Mouse (Mus musculus): Measurements from ENCODE around the gene March9. TPM values are rescaled to one million over a fixed set of nuclear protein-coding genes. Genes with fewer than 3 reads are reported as not detected.
"Not testable (repeated sequence)": the region's sequence is repeated elsewhere in the genome, so short reads cannot be mapped to it uniquely, and the experiment has no call there.

Gene March9
- polyA plus RNA-seq, 2 experiments = 0.07 TPM; not detected in 1

- H3K27me3 ChIP-seq (ENCODE audit: control insufficient read depth, insufficient read depth, low read length) = peaks cover 44% of the 10 kb centered on the region
- H3K9ac ChIP-seq (replicated peaks) = peak within 1 kb of the TSS; percentile 77
- peak within 1 kb of the TSS; percentile 79 to 89 for H3K4me3 ChIP-seq (ENCODE audit: insufficient read depth in 1 of 2, low read depth in 2 of 2, low read length in 2 of 2)
- ATAC-seq (ENCODE audit: insufficient read depth) = peak; percentile 90
- peaks cover 31% of the 10 kb centered on the region for H3K36me3 ChIP-seq (replicated peaks; ENCODE audit: control insufficient read depth, insufficient read depth, low read depth)
- peak; percentile 92 to 94 (median 94) for DNase-seq (ENCODE audit: low read depth in 3 of 3, low spot score in 3 of 3)
- peaks cover 8 to 14% of the 10 kb centered on the region in 2 experiments; a peak in 3 of 4 replicates for H3K4me1 ChIP-seq (replicated peaks; ENCODE audit: control insufficient read depth in 2 of 2, insufficient read depth in 2 of 2, low read length in 1 of 2)
- no peak for TF ChIP-seq EP300 (IDR thresholded peaks at IDR 0.05; ENCODE audit: low read depth)
- no peak for TF ChIP-seq CTCF (IDR thresholded peaks at IDR 0.05; ENCODE audit: low read depth)
- H3K27ac ChIP-seq = peak within 1 kb of the TSS; percentile 52
- no peaks in the 10 kb centered on the region for H3K9me3 ChIP-seq (ENCODE audit: control insufficient read depth, low read length)
- under 1% methylated on average over 46 of the region's 46 CpGs for WGBS (ENCODE audit: insufficient replicate concordance)
- H3K4me2 ChIP-seq (ENCODE audit: low read depth) = peak within 1 kb of the TSS; percentile 93
Observed at GRCm38 (mm10) chr10:127063239-127063872, 3.4 kb upstream of the March9 start, which contains the start of gene Cdk4. Gene Cdk4, plus strand, starts transcription at chr10:127063534.

GRCm38 (mm10) chr10:127062503-127062902 is 2.5 kb upstream of the March9 start:
- peaks cover 27% of the 10 kb centered on the region for H3K36me3 ChIP-seq (replicated peaks; ENCODE audit: control insufficient read depth, insufficient read depth, low read depth)
- DNase-seq (ENCODE audit: low read depth in 3 of 3, low spot score in 3 of 3) (no peak), ATAC-seq (ENCODE audit: insufficient read depth) (no peak)
- peaks cover 51% of the 10 kb centered on the region for H3K27me3 ChIP-seq (ENCODE audit: control insufficient read depth, insufficient read depth, low read length)
- peak overlapping the region in 1 of 2 experiments; percentile 79; a peak in 1 of 4 replicates for H3K4me3 ChIP-seq (ENCODE audit: insufficient read depth in 1 of 2, low read depth in 2 of 2, low read length in 2 of 2)
- H3K27ac ChIP-seq = no peak overlapping the region
- H3K9me3 ChIP-seq (ENCODE audit: control insufficient read depth, low read length) = no peaks in the 10 kb centered on the region
- no peak overlapping the region for H3K9ac ChIP-seq (replicated peaks)
- WGBS (ENCODE audit: insufficient replicate concordance) = 49% methylated on average over 5 of the region's 5 CpGs
- peak overlapping the region; percentile 93 for H3K4me2 ChIP-seq (ENCODE audit: low read depth)
- no peak for TF ChIP-seq EP300 (IDR thresholded peaks at IDR 0.05; ENCODE audit: low read depth)
- TF ChIP-seq CTCF (IDR thresholded peaks at IDR 0.05; ENCODE audit: low read depth) = no peak
- H3K4me1 ChIP-seq (replicated peaks; ENCODE audit: control insufficient read depth in 2 of 2, insufficient read depth in 2 of 2, low read length in 1 of 2) = peaks cover 8 to 13% of the 10 kb centered on the region in 2 experiments; a peak in 3 of 4 replicates

- H3K4me2 ChIP-seq (ENCODE audit: low read depth); H3K9me3 ChIP-seq (ENCODE audit: control insufficient read depth, low read length); H3K9ac ChIP-seq (replicated peaks); DNase-seq (ENCODE audit: low read depth in 3 of 3, low spot score in 3 of 3); H3K4me3 ChIP-seq (ENCODE audit: insufficient read depth in 1 of 2, low read depth in 2 of 2, low read length in 2 of 2); H3K27ac ChIP-seq; ATAC-seq (ENCODE audit: insufficient read depth): not testable (repeated sequence)
- peaks cover 54% of the 10 kb centered on the region for H3K27me3 ChIP-seq (ENCODE audit: control insufficient read depth, insufficient read depth, low read length)
- H3K4me1 ChIP-seq (replicated peaks; ENCODE audit: control insufficient read depth in 2 of 2, insufficient read depth in 2 of 2, low read length in 1 of 2) = peaks cover 8 to 13% of the 10 kb centered on the region in 2 experiments; a peak in 3 of 4 replicates
- peaks cover 24% of the 10 kb centered on the region for H3K36me3 ChIP-seq (replicated peaks; ENCODE audit: control insufficient read depth, insufficient read depth, low read depth)
- WGBS (ENCODE audit: insufficient replicate concordance) = 57% methylated on average over 4 of the region's 4 CpGs
Observed at GRCm38 (mm10) chr10:127062101-127062500, 2.1 kb upstream of the March9 start.

GRCm38 (mm10) chr10:127061513-127061912 is 1.5 kb upstream of the March9 start:
- H3K4me2 ChIP-seq (ENCODE audit: low read depth) = no peak overlapping the region
- no peaks in the 10 kb centered on the region for H3K9me3 ChIP-seq (ENCODE audit: control insufficient read depth, low read length)
- DNase-seq (ENCODE audit: low read depth in 3 of 3, low spot score in 3 of 3) (no peak), ATAC-seq (ENCODE audit: insufficient read depth) (no peak)
- H3K36me3 ChIP-seq (replicated peaks; ENCODE audit: control insufficient read depth, insufficient read depth, low read depth) = peaks cover 19% of the 10 kb centered on the region
- TF ChIP-seq EP300 (IDR thresholded peaks at IDR 0.05; ENCODE audit: low read depth) (no peak), CTCF (IDR thresholded peaks at IDR 0.05; ENCODE audit: low read depth) (no peak)
- WGBS (ENCODE audit: insufficient replicate concordance) = 64% methylated on average over 2 of the region's 2 CpGs
- H3K4me3 ChIP-seq (ENCODE audit: insufficient read depth in 1 of 2, low read depth in 2 of 2, low read length in 2 of 2) = no peak overlapping the region
- H3K4me1 ChIP-seq (replicated peaks; ENCODE audit: control insufficient read depth in 2 of 2, insufficient read depth in 2 of 2, low read length in 1 of 2) = peaks cover 8 to 13% of the 10 kb centered on the region in 2 experiments; a peak in 3 of 4 replicates
- H3K27me3 ChIP-seq (ENCODE audit: control insufficient read depth, insufficient read depth, low read length) = peaks cover 55% of the 10 kb centered on the region
- no peak overlapping the region for H3K27ac ChIP-seq
- H3K9ac ChIP-seq (replicated peaks) = no peak overlapping the region

GRCm38 (mm10) chr10:127061085-127061484 is 1.1 kb upstream of the March9 start:
- H3K9me3 ChIP-seq (ENCODE audit: control insufficient read depth, low read length) = no peaks in the 10 kb centered on the region
- H3K4me1 ChIP-seq (replicated peaks; ENCODE audit: control insufficient read depth in 2 of 2, insufficient read depth in 2 of 2, low read length in 1 of 2) = peaks cover 8 to 13% of the 10 kb centered on the region in 2 experiments; a peak in 3 of 4 replicates
- WGBS (ENCODE audit: insufficient replicate concordance) = 36% methylated on average over 5 of the region's 5 CpGs

More at GRCm38 (mm10) chr10:127061085-127061484, 1.1 kb upstream of the March9 start:
- H3K27ac ChIP-seq = no peak overlapping the region
- H3K4me3 ChIP-seq (ENCODE audit: insufficient read depth in 1 of 2, low read depth in 2 of 2, low read length in 2 of 2) = no peak overlapping the region
- no peak overlapping the region for H3K4me2 ChIP-seq (ENCODE audit: low read depth)
- TF ChIP-seq CTCF (IDR thresholded peaks at IDR 0.05; ENCODE audit: low read depth) (no peak), EP300 (IDR thresholded peaks at IDR 0.05; ENCODE audit: low read depth) (no peak)
- ATAC-seq (ENCODE audit: insufficient read depth) (no peak), DNase-seq (ENCODE audit: low read depth in 3 of 3, low spot score in 3 of 3) (no peak)
- peaks cover 14% of the 10 kb centered on the region for H3K36me3 ChIP-seq (replicated peaks; ENCODE audit: control insufficient read depth, insufficient read depth, low read depth)
- peaks cover 55% of the 10 kb centered on the region for H3K27me3 ChIP-seq (ENCODE audit: control insufficient read depth, insufficient read depth, low read length)
- H3K9ac ChIP-seq (replicated peaks) = no peak overlapping the region
